Mouse (Mus musculus) liver, embryonic 14.5 days (tissue): ENCODE results near the gene Rab8b.

Source experiments
- CTCF ChIP-seq: IDR thresholded peaks from 2 replicates; pipeline ENCODE4 v1.5.1; 2016; ENCODE audit warnings: antibody characterized with exemption, low read depth, control low read depth
- EP300 ChIP-seq: IDR thresholded peaks from 2 replicates; pipeline ENCODE4 v1.6.1; 2016; ENCODE audit warnings: antibody characterized with exemption, low read depth

GRCm38 (mm10) chr9:66855865-66856264 is 63.6 kb downstream of the Rab8b start:
- no peak for TF ChIP-seq CTCF
- no peak for TF ChIP-seq EP300
